Mouse (Mus musculus) kidney, postnatal 0 days (tissue): Measurements from ENCODE around the gene Rab3a. TPM values are rescaled to one million over a fixed set of nuclear protein-coding genes. Genes with fewer than 3 reads are reported as not detected.

Source experiments
- ATAC-seq: fragments of 200-750 bp; cut with Nextera tagmentation; replicated peaks from 2 replicates; pipeline ENCODE4 v1.8.0; 2017; ENCODE audit warnings: low read depth, moderate number of reproducible peaks, moderate TSS enrichment, moderate library complexity; ENCODE audit not compliant: low FRiP score
- DNase-seq: peaks from one replicate; pipeline ENCODE4 v3.0.0-alpha.2; 2016; ENCODE audit warnings: low spot score
- H3K27ac ChIP-seq: fragments of 300-500 bp; sonication (generic); 2 replicates; pipeline ENCODE4 v1.5.1; 2014; ENCODE audit warnings: mild to moderate bottlenecking
- H3K27me3 ChIP-seq: fragments of 300-500 bp; sonication (generic); 2 replicates; pipeline ENCODE4 v1.6.1; 2014; ENCODE audit warnings: low read length, mixed read lengths; ENCODE audit not compliant: insufficient read depth
- H3K36me3 ChIP-seq: fragments of 300-500 bp; sonication (generic); 2 replicates; pipeline ENCODE4 v1.6.1; 2014; ENCODE audit warnings: low read length, mixed read lengths; ENCODE audit not compliant: insufficient read depth
- H3K4me1 ChIP-seq: fragments of 300-500 bp; sonication (generic); replicated peaks from 2 replicates; pipeline ENCODE4 v1.6.1; 2014; ENCODE audit warnings: antibody characterized with exemption, low read length, mixed read lengths; ENCODE audit not compliant: insufficient read depth
- H3K4me2 ChIP-seq: fragments of 300-500 bp; sonication (generic); 2 replicates; pipeline ENCODE4 v1.6.1; 2014; ENCODE audit warnings: mild to moderate bottlenecking, low read length, moderate library complexity, mixed read lengths
- H3K4me3 ChIP-seq: fragments of 300-500 bp; sonication (generic); replicated peaks from 2 replicates; pipeline ENCODE4 v1.5.1; 2014; ENCODE audit warnings: low read depth, low read length
- H3K9ac ChIP-seq: fragments of 300-500 bp; sonication (generic); 2 replicates; pipeline ENCODE4 v1.6.1; 2014; ENCODE audit warnings: low read depth, low read length
- H3K9me3 ChIP-seq: fragments of 300-500 bp; sonication (generic); replicated peaks from 2 replicates; pipeline ENCODE4 v1.6.1; 2016; ENCODE audit warnings: low read length, inconsistent platforms, mixed read lengths
- CTCF ChIP-seq: IDR thresholded peaks from 2 replicates; pipeline ENCODE4 v1.5.1; 2016; ENCODE audit warnings: antibody characterized with exemption, low read depth, mild to moderate bottlenecking, moderate library complexity
- WGBS: fragments of 180-500 bp; shearing (Covaris S2); extraction: QIAGEN DNeasy Blood & Tissue Kit; methylation state at CpG from one replicate; pipeline ENCODE4 v1.1.7; 2014; 5-methylcytosine and 5-hydroxymethylcytosine counted together
- polyA plus RNA-seq: library from polyadenylated mRNA; unstranded; fragments of >200 nt; fragmentation: Nextera tagmentation; extraction: Ambion mirVana; gene quantifications from 2 replicates; pipeline ENCODE4 v1.2.1, GENCODE M21; 2015

Gene Rab3a
- polyA plus RNA-seq, 1 experiment from 2014 or later = 20.5 TPM

DNA sequence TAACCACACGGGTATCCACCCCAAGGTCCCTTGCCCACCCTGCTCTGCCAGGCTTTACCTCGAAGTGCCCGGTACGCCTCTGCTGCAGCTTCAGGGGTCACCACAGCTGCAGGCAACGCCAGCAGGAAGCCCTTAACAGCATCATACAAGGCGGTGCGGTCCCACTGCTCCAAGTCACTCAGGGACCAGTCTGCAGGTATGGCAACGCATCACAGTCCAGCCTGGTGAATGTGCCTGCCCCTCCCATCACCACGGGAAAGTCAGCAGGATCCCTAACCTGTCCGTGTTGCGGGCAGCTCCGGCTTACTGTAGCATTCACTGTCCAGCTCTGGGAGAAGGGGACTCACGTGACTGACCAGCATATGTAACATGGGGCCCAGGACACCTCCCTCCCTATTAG is 17.6 kb downstream of the Rab3a start:
- Histone ChIP-seq H3K27me3 (no peaks in the 10 kb centered on the region), H3K36me3 (peaks cover 32% of the 10 kb centered on the region; the same call in 1 of the 2 replicates), H3K9me3 (no peaks in the 10 kb centered on the region), H3K9ac (no peak overlapping the region), H3K4me2 (no peak overlapping the region), H3K4me3 (no peak overlapping the region), H3K27ac (no peak overlapping the region), H3K4me1 (peaks cover 21% of the 10 kb centered on the region)
- DNase-seq = no peak
- WGBS = 92% methylated on average over 13 of the region's 13 CpGs
- no peak for TF ChIP-seq CTCF
- no peak for ATAC-seq

DNA sequence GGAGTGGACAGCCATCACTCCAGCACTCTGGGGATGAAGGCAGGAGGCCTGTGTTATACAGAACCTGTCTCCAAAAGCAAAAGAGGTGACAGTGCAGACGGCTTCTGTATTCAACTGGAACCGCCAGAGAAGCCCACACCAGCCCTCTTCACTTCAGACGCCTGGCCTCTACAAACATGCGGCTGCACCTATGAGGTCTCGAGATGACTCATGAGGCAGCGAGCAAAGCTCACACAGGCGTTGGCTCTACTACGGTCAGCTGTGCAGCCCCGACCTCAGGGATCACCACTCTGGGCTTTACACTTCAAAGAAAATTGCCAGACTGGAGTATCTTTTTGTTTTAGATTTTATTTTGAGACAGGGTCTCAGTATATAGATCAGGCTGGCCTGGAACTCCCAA is 18.4 kb downstream of the Rab3a start:
- peaks cover 32% of the 10 kb centered on the region; the same call in 1 of the 2 replicates for H3K36me3 ChIP-seq
- no peak for ATAC-seq

DNA sequence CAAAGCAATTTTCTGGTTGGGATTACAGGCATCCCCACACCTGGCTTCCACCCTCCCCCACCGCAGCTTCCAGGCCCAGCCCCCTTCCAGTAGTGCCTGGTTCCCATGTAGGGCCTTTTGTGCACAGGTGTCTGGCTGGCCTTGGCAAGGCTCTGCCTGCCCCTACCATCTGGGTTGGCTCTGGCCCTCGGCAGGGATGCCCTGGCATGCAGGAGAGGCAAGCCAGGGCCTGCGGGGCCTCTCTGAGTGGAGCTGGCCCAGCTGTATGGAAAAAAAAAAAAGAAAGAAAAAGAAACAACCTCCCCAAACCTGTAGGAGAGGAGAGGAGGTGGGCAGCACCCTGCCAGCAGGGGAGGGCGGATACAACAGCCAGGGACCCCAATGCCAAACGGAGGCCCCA is 18.9 kb downstream of the Rab3a start:
- Histone ChIP-seq H3K4me3 (no peak overlapping the region), H3K27ac (no peak overlapping the region), H3K9ac (peak overlapping the region; percentile 98), H3K4me1 (peaks cover 27% of the 10 kb centered on the region), H3K9me3 (no peaks in the 10 kb centered on the region), H3K27me3 (no peaks in the 10 kb centered on the region), H3K36me3 (peaks cover 31% of the 10 kb centered on the region; the same call in 1 of the 2 replicates), H3K4me2 (no peak overlapping the region)
- 78% methylated on average over 5 of the region's 5 CpGs for WGBS
- no peak for ATAC-seq
- TF ChIP-seq CTCF = no peak
- DNase-seq = no peak

More for the DNA sequence above, 18.4 kb downstream of the Rab3a start:
- no peak for TF ChIP-seq CTCF
- peaks cover 25% of the 10 kb centered on the region for H3K4me1 ChIP-seq
- no peak overlapping the region for H3K27ac ChIP-seq
- peak overlapping the region; percentile 98 for H3K9ac ChIP-seq
- H3K9me3 ChIP-seq = no peaks in the 10 kb centered on the region
- H3K27me3 ChIP-seq = no peaks in the 10 kb centered on the region
- no peak for DNase-seq
- H3K4me3 ChIP-seq = no peak overlapping the region
- WGBS = 73% methylated on average over 9 of the region's 9 CpGs
- no peak overlapping the region for H3K4me2 ChIP-seq

- no peak overlapping the region for H3K27ac ChIP-seq
- whole genome bisulfite sequencing = 48% methylated on average over 8 of the region's 9 CpGs
- no peak for ATAC-seq
- H3K36me3 ChIP-seq = peaks cover 32% of the 10 kb centered on the region; the same call in 1 of the 2 replicates
- H3K4me2 ChIP-seq = no peak overlapping the region
- no peak for DNase-seq
- H3K9me3 ChIP-seq = no peaks in the 10 kb centered on the region
- H3K4me3 ChIP-seq = no peak overlapping the region
- H3K4me1 ChIP-seq = peaks cover 27% of the 10 kb centered on the region
- no peak for TF ChIP-seq CTCF
- no peaks in the 10 kb centered on the region for H3K27me3 ChIP-seq
- H3K9ac ChIP-seq = peak overlapping the region; percentile 98
Observed at GRCm38 (mm10) chr8:70773833-70774232, 19.4 kb downstream of the Rab3a start.

DNA sequence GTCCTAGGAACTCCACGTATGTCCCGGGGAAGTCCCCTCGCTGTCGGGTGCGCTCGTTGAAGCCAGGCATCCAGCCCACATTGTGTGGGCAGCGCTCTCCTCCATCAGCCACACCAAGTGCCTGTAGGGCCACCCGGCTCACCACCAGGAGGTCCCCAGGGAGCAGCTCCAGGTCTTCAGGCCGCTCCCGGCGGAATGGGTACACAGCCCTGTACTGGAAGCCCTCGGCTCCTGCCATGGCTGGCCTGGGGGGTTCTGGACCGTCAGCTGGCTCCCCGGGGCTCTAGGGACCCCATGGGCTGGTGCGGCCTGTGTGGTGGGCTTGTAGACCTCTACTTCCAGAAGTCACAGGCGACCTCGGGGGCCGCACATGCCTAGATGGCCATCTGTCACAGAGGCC is 20.3 kb downstream of the Rab3a start:
- H3K4me3 ChIP-seq = no peak overlapping the region
- H3K27ac ChIP-seq = no peak overlapping the region
- H3K9me3 ChIP-seq = no peaks in the 10 kb centered on the region
- ATAC-seq (no peak), DNase-seq (no peak)
- H3K9ac ChIP-seq = peak overlapping the region; percentile 98; the same call in 1 of the 2 replicates
- H3K27me3 ChIP-seq = no peaks in the 10 kb centered on the region
- TF ChIP-seq CTCF = no peak
- WGBS = 92% methylated on average over 18 of the region's 18 CpGs
- peaks cover 27% of the 10 kb centered on the region for H3K4me1 ChIP-seq
- peaks cover 39% of the 10 kb centered on the region; the same call in 1 of the 2 replicates for H3K36me3 ChIP-seq
- H3K4me2 ChIP-seq = no peak overlapping the region

DNA sequence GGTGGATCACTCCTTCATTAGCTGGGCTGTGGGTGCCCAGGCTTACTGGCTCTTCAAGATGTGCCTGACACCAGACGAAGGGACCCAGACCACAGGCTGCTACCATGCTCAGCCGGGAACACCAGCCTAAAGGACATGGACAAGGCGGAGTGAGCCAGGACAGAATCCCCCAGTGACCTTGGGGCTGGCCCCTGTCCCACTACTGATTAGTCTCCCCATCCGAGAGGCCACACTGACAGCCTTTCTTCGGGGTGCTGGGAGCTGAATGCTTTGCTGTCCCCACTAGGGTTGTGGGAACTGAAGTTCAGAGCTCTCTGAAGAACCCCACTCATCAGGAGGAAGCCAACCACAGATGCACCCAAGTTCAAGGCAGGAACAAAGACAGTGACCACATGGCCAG is 20.7 kb downstream of the Rab3a start:
- DNase-seq = no peak
- H3K27ac ChIP-seq = no peak overlapping the region

More for the DNA sequence above, 20.7 kb downstream of the Rab3a start:
- Histone ChIP-seq H3K9ac (peak overlapping the region; percentile 98), H3K4me1 (peaks cover 27% of the 10 kb centered on the region), H3K9me3 (no peaks in the 10 kb centered on the region), H3K4me3 (peak overlapping the region; percentile 76; the same call in 1 of the 2 replicates), H3K4me2 (peak overlapping the region; percentile 98), H3K36me3 (peaks cover 39% of the 10 kb centered on the region; the same call in 1 of the 2 replicates), H3K27me3 (no peaks in the 10 kb centered on the region)
- TF ChIP-seq CTCF = no peak
- WGBS = 89% methylated on average over 5 of the region's 5 CpGs
- no peak for ATAC-seq
